Mouse (Mus musculus) ovary, adult 2 months (tissue): ENCODE results near the gene Fam83e. TPM values are rescaled to one million over a fixed set of nuclear protein-coding genes. Genes with fewer than 3 reads are reported as not detected.

ENCODE experiments used
- polyA plus RNA-seq: library from polyadenylated mRNA; depleted of rRNA; stranded (reverse); fragments of >200 nt; gene quantifications from 2 replicates; pipeline ENCODE4 v1.2.3, GENCODE M21; 2012; rRNA removed

The Fam83e gene
- polyA plus RNA-seq, result 1.4 and 2.3 TPM in 2 replicates

GRCm38 (mm10) chr7:45720413-45721233, at the start of gene Fam83e:
TSS of gene Fam83e (plus strand) at chr7:45721212.

GRCm38 (mm10) chr7:45683396-45684050, 37.5 kb upstream of the Fam83e start, which contains the start of gene Ntn5:
TSS of gene Ntn5 (plus strand) at chr7:45684022.

GRCm38 (mm10) chr7:45693921-45694591, 27.0 kb upstream of the Fam83e start, which contains the start of gene Sec1:
TSS of gene Sec1 (minus strand) at chr7:45694402.

GRCm38 (mm10) chr7:45699523-45700141, 21.4 kb upstream of the Fam83e start, which contains the start of gene Car11:
TSS of gene Car11 (plus strand) at chr7:45699843.

GRCm38 (mm10) chr7:45704730-45705442, 16.1 kb upstream of the Fam83e start, which contains the start of gene Dbp:
TSS of gene Dbp (plus strand) at chr7:45705088.

GRCm38 (mm10) chr7:45715090-45715708, 5.8 kb upstream of the Fam83e start, which contains the start of gene Rpl18:
TSS of gene Rpl18 (plus strand) at chr7:45715457.

GRCm38 (mm10) chr7:45717918-45718297, 3.1 kb upstream of the Fam83e start, which contains the start of gene Sphk2:
TSS of gene Sphk2 (minus strand) at chr7:45718002.

GRCm38 (mm10) chr7:45725713-45726112, 4.7 kb downstream of the Fam83e start, which contains the start of gene Spaca4:
TSS of gene Spaca4 (minus strand) at chr7:45725813.

Other genes starting within 250 kb of the Fam83e start
- 33.8 and 34.3 TPM in 2 replicates for gene Tulp2, start 239.3 kb upstream of the Fam83e start, polyA plus RNA-seq
- not detected in 2 replicates for gene Gm45808, start 234.4 kb upstream of the Fam83e start, polyA plus RNA-seq
- 5.4 and 8.6 TPM in 2 replicates for gene Dhdh, start 232.4 kb upstream of the Fam83e start, polyA plus RNA-seq
- gene Nucb1, start 210.8 kb upstream of the Fam83e start, polyA plus RNA-seq, result 409 and 461 TPM in 2 replicates
- 57.1 and 60.9 TPM in 2 replicates for gene Ppp1r15a, start 194.9 kb upstream of the Fam83e start, polyA plus RNA-seq
- gene Plekha4, start 194.9 kb upstream of the Fam83e start, polyA plus RNA-seq, result 29.4 and 35.1 TPM in 2 replicates
- gene Hsd17b14, start 166.3 kb upstream of the Fam83e start, polyA plus RNA-seq, result 1.4 and 3.4 TPM in 2 replicates
- 129 and 164 TPM in 2 replicates for gene Bcat2, start 151.1 kb upstream of the Fam83e start, polyA plus RNA-seq
- gene Fgf21, start 105.7 kb upstream of the Fam83e start, polyA plus RNA-seq, result 0.21 and 0.23 TPM in 2 replicates
- gene Fut1, start 103.9 kb upstream of the Fam83e start, polyA plus RNA-seq, result 0.13 and 0.14 TPM in 2 replicates
- 0.38 and 0.40 TPM in 2 replicates for gene Izumo1, start 99.4 kb upstream of the Fam83e start, polyA plus RNA-seq
- gene Rasip1, start 93.7 kb upstream of the Fam83e start, polyA plus RNA-seq, result 34.6 and 43.6 TPM in 2 replicates
- gene Mamstr, start 81.2 kb upstream of the Fam83e start, polyA plus RNA-seq, result 9.0 and 9.6 TPM in 2 replicates
- 8.6 and 9.1 TPM in 2 replicates for gene Fut2, start 54.8 kb upstream of the Fam83e start, polyA plus RNA-seq
- 1.6 and 2.1 TPM in 2 replicates for gene Ntn5, start 37.2 kb upstream of the Fam83e start, polyA plus RNA-seq
- gene Sec1, start 26.8 kb upstream of the Fam83e start, polyA plus RNA-seq, result 0.73 and 0.98 TPM in 2 replicates
- 18.0 and 20.0 TPM in 2 replicates for gene Car11, start 21.4 kb upstream of the Fam83e start, polyA plus RNA-seq
- 92.6 and 115 TPM in 2 replicates for gene Dbp, start 16.1 kb upstream of the Fam83e start, polyA plus RNA-seq
- gene Rpl18, start 5.8 kb upstream of the Fam83e start, polyA plus RNA-seq, result 1,751 and 1,782 TPM in 2 replicates
- 88.6 and 89.2 TPM in 2 replicates for gene Sphk2, start 3.2 kb upstream of the Fam83e start, polyA plus RNA-seq
- gene Spaca4, start 4.6 kb downstream of the Fam83e start, polyA plus RNA-seq, result not detected in 2 replicates
- gene Lmtk3, start 62.5 kb downstream of the Fam83e start, polyA plus RNA-seq, result 14.7 and 15.5 TPM in 2 replicates
- gene Sult2b1, start 63.5 kb downstream of the Fam83e start, polyA plus RNA-seq, result 1.00 and 1.4 TPM in 2 replicates
- 53.4 and 103 TPM in 2 replicates for gene Cyth2, start 93.4 kb downstream of the Fam83e start, polyA plus RNA-seq
- gene Kcnj14, start 103.6 kb downstream of the Fam83e start, polyA plus RNA-seq, result 0.96 and 1.2 TPM in 2 replicates
- 38.0 and 40.6 TPM in 2 replicates for gene Grwd1, start 109.7 kb downstream of the Fam83e start, polyA plus RNA-seq
- gene Kdelr1, start 151.6 kb downstream of the Fam83e start, polyA plus RNA-seq, result 330 and 392 TPM in 2 replicates
- gene Grin2d, start 157.2 kb downstream of the Fam83e start, polyA plus RNA-seq, result 4.1 and 7.2 TPM in 2 replicates
- gene Syngr4, start 175.5 kb downstream of the Fam83e start, polyA plus RNA-seq, result 0.87 and 1.5 TPM in 2 replicates
- 50.4 and 51.3 TPM in 2 replicates for gene Tmem143, start 175.7 kb downstream of the Fam83e start, polyA plus RNA-seq
- 491 and 520 TPM in 2 replicates for gene Emp3, start 200.2 kb downstream of the Fam83e start, polyA plus RNA-seq
- gene Ccdc114, start 202.9 kb downstream of the Fam83e start, polyA plus RNA-seq, result 19.9 and 20.0 TPM in 2 replicates